Mouse (Mus musculus) lung, postnatal 4 days (tissue): ENCODE data around the gene Ppp1cb.
A peak's percentile ranks its signal among the peaks of the same experiment; 100 is the strongest.

Experiments
- DNase-seq, 2 experiments: peaks; one replicate each; pipeline ENCODE4 v3.0.0; 2021

Gene Ppp1cb

GRCm38 (mm10) chr5:32445287-32445921, 13.2 kb upstream of the Ppp1cb start:
- DNase-seq, result no peak

- DNase-seq, result no peak
Measured at GRCm38 (mm10) chr5:32446394-32446793, 12.2 kb upstream of the Ppp1cb start.

- no peak for DNase-seq
Measured at GRCm38 (mm10) chr5:32446810-32447209, 11.8 kb upstream of the Ppp1cb start.

- no peak for DNase-seq
Measured at GRCm38 (mm10) chr5:32459251-32459881, 723 bp downstream of the Ppp1cb start.

- peak in 1 of 2 experiments; percentile 66 for DNase-seq
Measured at GRCm38 (mm10) chr5:32459882-32460751, 1.5 kb downstream of the Ppp1cb start.

GRCm38 (mm10) chr5:32460973-32461372, 2.3 kb downstream of the Ppp1cb start:
- DNase-seq, result no peak

DNA sequence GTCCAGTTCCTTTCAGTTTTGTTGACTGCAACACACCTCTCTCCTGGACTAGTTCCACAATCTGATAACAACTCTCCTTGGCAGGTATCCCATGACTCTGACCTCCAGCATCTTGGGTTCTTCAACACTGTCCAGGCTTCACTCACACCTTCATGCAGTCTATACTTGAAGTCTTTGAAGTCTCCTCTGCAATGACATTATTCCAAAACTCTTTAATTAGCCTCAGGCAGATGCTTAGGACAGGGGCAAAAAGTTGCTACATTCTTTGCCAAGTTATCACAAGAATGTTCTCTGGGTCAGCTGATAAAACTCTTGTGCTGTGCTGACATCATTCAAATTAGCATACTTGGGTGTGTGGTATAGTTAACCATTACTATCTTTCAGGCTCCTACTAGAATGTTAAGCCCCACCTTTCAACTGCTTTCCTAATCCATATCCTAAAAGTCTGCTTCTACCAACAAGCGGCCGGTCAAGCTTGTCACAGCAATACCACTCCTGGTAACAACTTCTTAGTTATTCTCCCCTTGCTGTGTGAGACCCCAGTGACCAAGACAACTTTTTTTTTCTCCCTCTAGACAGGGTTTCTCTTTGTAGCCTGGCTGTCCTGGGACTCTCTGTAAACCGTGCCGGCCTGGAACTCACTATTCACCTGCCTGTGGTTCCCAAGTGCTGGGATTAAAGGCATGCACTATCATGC, 13.8 kb downstream of the Ppp1cb start:
- DNase-seq, result peak; percentile 22 to 28

GRCm38 (mm10) chr5:32473029-32473352, 14.3 kb downstream of the Ppp1cb start:
- no peak for DNase-seq

DNA sequence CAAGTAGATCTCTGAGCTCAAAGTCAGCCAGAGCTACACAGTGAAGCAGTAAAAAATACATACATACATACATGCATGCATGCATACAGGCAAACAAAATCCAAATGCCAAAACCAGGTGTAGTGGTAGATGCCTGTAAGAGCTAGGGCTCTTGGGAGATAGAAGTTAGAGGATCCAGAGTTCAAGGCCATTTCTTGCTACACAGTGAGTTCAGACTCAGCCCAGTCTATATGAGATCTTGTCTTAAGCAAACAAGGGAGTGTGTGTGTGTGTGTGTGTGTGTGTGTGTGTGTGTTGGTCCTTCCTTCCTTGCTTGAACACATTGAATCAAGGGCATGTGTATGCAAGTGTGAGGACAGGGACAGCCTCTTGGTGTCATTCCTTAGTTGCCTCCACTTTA, 17.9 kb downstream of the Ppp1cb start:
- no peak for DNase-seq

GRCm38 (mm10) chr5:32478972-32479371, 20.3 kb downstream of the Ppp1cb start:
- no peak for DNase-seq

DNA sequence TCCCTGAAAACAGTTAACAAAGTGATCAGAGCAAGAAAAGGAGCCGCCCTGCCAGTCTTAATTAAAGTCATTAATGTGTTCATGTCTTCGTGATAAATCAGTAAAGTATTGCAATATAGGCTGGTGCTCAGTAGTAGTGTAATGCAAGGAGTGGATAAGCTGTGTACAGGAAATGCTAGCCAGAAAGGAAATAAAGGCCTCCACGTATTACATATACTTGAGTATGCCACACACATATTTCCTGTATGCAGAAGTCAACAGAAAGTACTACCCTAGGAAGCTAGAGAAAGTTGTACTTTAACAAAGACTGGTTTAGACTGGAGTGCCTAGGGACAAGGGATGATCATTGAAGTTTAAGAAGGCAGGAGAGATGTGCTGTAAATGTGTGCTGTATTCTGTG, 26.8 kb downstream of the Ppp1cb start:
- no peak for DNase-seq

DNA sequence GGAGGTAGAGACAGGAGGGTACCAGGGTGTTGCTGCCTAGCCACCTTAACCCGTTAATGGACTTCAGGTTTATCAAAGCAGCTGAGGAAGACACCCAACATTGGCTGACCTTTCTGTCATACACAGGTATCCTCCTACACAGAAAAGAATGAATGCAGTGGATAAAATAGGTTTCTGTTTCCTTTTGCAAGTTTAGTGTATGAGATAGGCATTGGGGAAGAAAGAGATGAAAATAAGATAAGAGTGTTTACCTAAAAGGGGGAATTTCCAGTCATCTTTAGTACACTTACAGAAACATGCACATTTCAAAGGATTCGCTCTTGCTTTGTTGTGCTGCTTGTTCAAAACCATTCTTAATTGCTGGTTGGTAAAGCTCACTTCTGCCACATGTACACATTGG, 29.4 kb downstream of the Ppp1cb start:
- no peak for DNase-seq

- DNase-seq, result no peak
Measured at GRCm38 (mm10) chr5:32494084-32494700, 35.5 kb downstream of the Ppp1cb start.

DNA sequence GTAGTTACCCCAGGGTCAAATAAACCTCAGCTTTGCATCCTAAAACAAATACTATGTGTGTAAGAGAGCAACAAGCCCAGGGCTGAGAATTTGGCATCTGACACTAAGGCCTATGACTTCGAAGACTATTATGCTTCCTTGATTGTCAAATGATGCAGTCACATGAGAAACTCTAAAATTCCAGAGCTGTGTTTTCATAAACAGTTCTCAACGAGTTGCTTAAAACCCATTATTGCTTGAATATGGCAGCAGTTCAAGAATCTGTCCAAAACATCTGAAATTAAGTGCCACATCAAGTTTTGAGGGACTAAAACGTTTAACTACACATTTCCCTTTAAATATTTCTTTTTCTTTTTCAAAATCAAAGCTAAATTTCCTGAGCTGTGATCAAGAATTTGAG, 50.1 kb downstream of the Ppp1cb start:
- no peak for DNase-seq

GRCm38 (mm10) chr5:32520381-32520780, 61.7 kb downstream of the Ppp1cb start:
- peak; percentile 26 to 54 for DNase-seq

GRCm38 (mm10) chr5:32549449-32549848, 90.8 kb downstream of the Ppp1cb start:
- no peak for DNase-seq

DNA sequence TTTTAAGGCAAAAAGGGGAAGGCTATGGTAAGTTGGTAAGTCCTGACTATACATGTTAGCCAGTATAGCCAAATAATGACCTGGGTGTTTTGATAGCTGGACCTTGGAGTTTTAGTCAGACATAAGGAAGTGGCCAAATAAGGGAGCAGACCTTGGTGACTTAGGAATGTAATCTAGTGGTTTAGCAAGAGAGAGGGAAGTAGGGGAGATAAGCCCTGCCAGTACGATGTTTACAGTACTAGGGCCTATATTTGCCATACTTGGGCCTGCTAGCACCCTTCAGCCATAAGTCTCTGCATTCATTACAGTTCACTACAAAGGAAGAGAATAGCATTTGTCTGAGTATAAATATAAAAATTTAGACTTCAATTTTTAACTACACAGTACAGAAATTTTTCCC, 106.1 kb downstream of the Ppp1cb start:
- DNase-seq, result no peak
